Mouse (Mus musculus): Measurements from ENCODE around the gene Gm49378. TPM values are rescaled to one million over a fixed set of nuclear protein-coding genes. Genes with fewer than 3 reads are reported as not detected.
A peak's percentile ranks its signal among the peaks of the same experiment; 100 is the strongest.

The Gm49378 gene
- total and polyA plus RNA-seq, 3 experiments = 2.4 to 7.2 (median 2.9) TPM

- H3K9me3 ChIP-seq (replicated peaks) = no peaks in the 10 kb centered on the region
- DNase-seq (ENCODE audit: low spot score) (no peak), ATAC-seq (ENCODE audit: extremely low read depth, insufficient number of reproducible peaks, low FRiP score, poor library complexity, severe bottlenecking) (no peak)
- peak overlapping the region; percentile 79; the same call in 1 of the 2 replicates for H3K4me3 ChIP-seq (ENCODE audit: low read depth, low read length)
- no peaks in the 10 kb centered on the region; the same call in 1 of the 2 replicates for H3K27me3 ChIP-seq (ENCODE audit: insufficient read depth, low read length)
- H3K4me1 ChIP-seq (ENCODE audit: insufficient read depth, low read depth, low read length) = peaks cover 75% of the 10 kb centered on the region
- TF ChIP-seq TAL1 (conservative IDR thresholded peaks at IDR 0.05; ENCODE audit: low read depth, low read length) (no peak), GATA1 (IDR thresholded peaks at IDR 0.05; ENCODE audit: borderline replicate concordance, low read length) (no peak), POLR2AphosphoS5 (IDR thresholded peaks at IDR 0.05; ENCODE audit: insufficient replicate concordance, low read depth, low read length) (no peak), GATA2 (IDR thresholded peaks at IDR 0.05; ENCODE audit: borderline replicate concordance, low read depth, low read length) (no peak), CTCF (IDR thresholded peaks at IDR 0.05; ENCODE audit: low read depth, low read length) (no peak)
- H3K36me3 ChIP-seq (replicated peaks) = peaks cover 40% of the 10 kb centered on the region
Observed at GRCm38 (mm10) chr14:55579511-55580496, 57.9 kb downstream of the Gm49378 start.

Other genes with a start within 250 kb of the Gm49378 start
Only the 20 nearest of the 34 such genes appear.
- 9.5 and 33.6 TPM in 2 replicates for gene Pck2, start 97.6 kb downstream of the Gm49378 start, total RNA-seq (2014; fragmentation: Nextera tagmentation)
- gene Pck2, start 97.6 kb downstream of the Gm49378 start, total RNA-seq (2017) = 9.9 and 10.7 TPM in 2 replicates
- gene Pck2, start 97.6 kb downstream of the Gm49378 start, polyA plus RNA-seq (2012) = 23.9 and 34.9 TPM in 2 replicates
- 39.2 and 42.7 TPM in 2 replicates for gene Dcaf11, start 77.9 kb downstream of the Gm49378 start, total RNA-seq (2014; fragmentation: Nextera tagmentation)
- 50.9 and 51.2 TPM in 2 replicates for gene Dcaf11, start 77.9 kb downstream of the Gm49378 start, total RNA-seq (2017)
- 33.9 and 40.0 TPM in 2 replicates for gene Dcaf11, start 77.9 kb downstream of the Gm49378 start, polyA plus RNA-seq (2012)
- 43.1 TPM in 1 of 2 replicates, not detected in the other for gene A730061H03Rik, start 77.5 kb downstream of the Gm49378 start, total RNA-seq (2014; fragmentation: Nextera tagmentation)
- 0.46 and 0.87 TPM in 2 replicates for gene A730061H03Rik, start 77.5 kb downstream of the Gm49378 start, total RNA-seq (2017)
- 0.17 TPM in 1 of 2 replicates, not detected in the other for gene A730061H03Rik, start 77.5 kb downstream of the Gm49378 start, polyA plus RNA-seq (2012)
- not detected in 2 replicates for gene Fitm1, start 62.3 kb downstream of the Gm49378 start, total RNA-seq (2014; fragmentation: Nextera tagmentation)
- gene Fitm1, start 62.3 kb downstream of the Gm49378 start, total RNA-seq (2017) = not detected in 2 replicates
- gene Fitm1, start 62.3 kb downstream of the Gm49378 start, polyA plus RNA-seq (2012) = not detected in 2 replicates
- gene Psme1, start 59.8 kb downstream of the Gm49378 start, total RNA-seq (2014; fragmentation: Nextera tagmentation) = 598 and 793 TPM in 2 replicates
- gene Psme1, start 59.8 kb downstream of the Gm49378 start, total RNA-seq (2017) = 212 and 228 TPM in 2 replicates
- 141 and 155 TPM in 2 replicates for gene Psme1, start 59.8 kb downstream of the Gm49378 start, polyA plus RNA-seq (2012)
- gene Emc9, start 52.6 kb downstream of the Gm49378 start, total RNA-seq (2014; fragmentation: Nextera tagmentation) = 16.7 and 20.0 TPM in 2 replicates
- 17.9 and 23.6 TPM in 2 replicates for gene Emc9, start 52.6 kb downstream of the Gm49378 start, total RNA-seq (2017)
- 19.5 and 20.2 TPM in 2 replicates for gene Emc9, start 52.6 kb downstream of the Gm49378 start, polyA plus RNA-seq (2012)
- 59.4 and 109 TPM in 2 replicates for gene Psme2, start 46.8 kb downstream of the Gm49378 start, total RNA-seq (2014; fragmentation: Nextera tagmentation)
- 163 and 165 TPM in 2 replicates for gene Psme2, start 46.8 kb downstream of the Gm49378 start, total RNA-seq (2017)
- 33.4 and 50.8 TPM in 2 replicates for gene Psme2, start 46.8 kb downstream of the Gm49378 start, polyA plus RNA-seq (2012)
- 23.7 and 43.9 TPM in 2 replicates for gene Rnf31, start 46.2 kb downstream of the Gm49378 start, total RNA-seq (2014; fragmentation: Nextera tagmentation)
- gene Rnf31, start 46.2 kb downstream of the Gm49378 start, total RNA-seq (2017) = 11.8 and 12.6 TPM in 2 replicates
- 34.2 and 35.1 TPM in 2 replicates for gene Rnf31, start 46.2 kb downstream of the Gm49378 start, polyA plus RNA-seq (2012)
- 25.3 and 31.2 TPM in 2 replicates for gene Irf9, start 34.3 kb downstream of the Gm49378 start, total RNA-seq (2014; fragmentation: Nextera tagmentation)
- 37.8 and 39.6 TPM in 2 replicates for gene Irf9, start 34.3 kb downstream of the Gm49378 start, total RNA-seq (2017)
- 40.3 and 64.3 TPM in 2 replicates for gene Irf9, start 34.3 kb downstream of the Gm49378 start, polyA plus RNA-seq (2012)
- 123 and 137 TPM in 2 replicates for gene Rec8, start 19.9 kb downstream of the Gm49378 start, total RNA-seq (2014; fragmentation: Nextera tagmentation)
- gene Rec8, start 19.9 kb downstream of the Gm49378 start, total RNA-seq (2017) = 89.9 and 103 TPM in 2 replicates
- 80.7 and 144 TPM in 2 replicates for gene Rec8, start 19.9 kb downstream of the Gm49378 start, polyA plus RNA-seq (2012)
- 24.1 and 49.6 TPM in 2 replicates for gene Ipo4, start 1.9 kb downstream of the Gm49378 start, total RNA-seq (2014; fragmentation: Nextera tagmentation)
- 18.1 and 24.9 TPM in 2 replicates for gene Ipo4, start 1.9 kb downstream of the Gm49378 start, total RNA-seq (2017)
- gene Ipo4, start 1.9 kb downstream of the Gm49378 start, polyA plus RNA-seq (2012) = 32.7 and 75.8 TPM in 2 replicates
- 35.1 and 40.6 TPM in 2 replicates for gene Tm9sf1, start 5.9 kb upstream of the Gm49378 start, total RNA-seq (2014; fragmentation: Nextera tagmentation)
- 54.0 and 57.7 TPM in 2 replicates for gene Tm9sf1, start 5.9 kb upstream of the Gm49378 start, total RNA-seq (2017)
- 14.6 and 14.8 TPM in 2 replicates for gene Tm9sf1, start 5.9 kb upstream of the Gm49378 start, polyA plus RNA-seq (2012)
- gene Tssk4, start 12.3 kb upstream of the Gm49378 start, total RNA-seq (2014; fragmentation: Nextera tagmentation) = 4.0 and 4.2 TPM in 2 replicates
- gene Tssk4, start 12.3 kb upstream of the Gm49378 start, total RNA-seq (2017) = 1.9 and 2.3 TPM in 2 replicates
- gene Tssk4, start 12.3 kb upstream of the Gm49378 start, polyA plus RNA-seq (2012) = 0.17 and 0.26 TPM in 2 replicates
- gene Mdp1, start 22.6 kb upstream of the Gm49378 start, total RNA-seq (2014; fragmentation: Nextera tagmentation) = 18.4 and 28.0 TPM in 2 replicates
- gene Mdp1, start 22.6 kb upstream of the Gm49378 start, total RNA-seq (2017) = 45.8 and 46.5 TPM in 2 replicates
- gene Mdp1, start 22.6 kb upstream of the Gm49378 start, polyA plus RNA-seq (2012) = 9.4 and 12.2 TPM in 2 replicates
- 27.7 and 30.8 TPM in 2 replicates for gene Gmpr2, start 34.0 kb upstream of the Gm49378 start, total RNA-seq (2014; fragmentation: Nextera tagmentation)
- 40.5 and 42.7 TPM in 2 replicates for gene Gmpr2, start 34.0 kb upstream of the Gm49378 start, total RNA-seq (2017)
- gene Gmpr2, start 34.0 kb upstream of the Gm49378 start, polyA plus RNA-seq (2012) = 20.0 and 24.7 TPM in 2 replicates
- gene Nedd8, start 34.2 kb upstream of the Gm49378 start, total RNA-seq (2014; fragmentation: Nextera tagmentation) = 234 and 266 TPM in 2 replicates
- gene Nedd8, start 34.2 kb upstream of the Gm49378 start, total RNA-seq (2017) = 488 and 566 TPM in 2 replicates
- gene Nedd8, start 34.2 kb upstream of the Gm49378 start, polyA plus RNA-seq (2012) = 112 and 128 TPM in 2 replicates
- 51.4 and 55.1 TPM in 2 replicates for gene Tinf2, start 43.9 kb upstream of the Gm49378 start, total RNA-seq (2014; fragmentation: Nextera tagmentation)
- 42.4 and 42.7 TPM in 2 replicates for gene Tinf2, start 43.9 kb upstream of the Gm49378 start, total RNA-seq (2017)
- 41.7 and 44.2 TPM in 2 replicates for gene Tinf2, start 43.9 kb upstream of the Gm49378 start, polyA plus RNA-seq (2012)
- gene Tgm1, start 76.0 kb upstream of the Gm49378 start, total RNA-seq (2014; fragmentation: Nextera tagmentation) = 10.5 and 11.5 TPM in 2 replicates
- 11.7 and 13.1 TPM in 2 replicates for gene Tgm1, start 76.0 kb upstream of the Gm49378 start, total RNA-seq (2017)
- gene Tgm1, start 76.0 kb upstream of the Gm49378 start, polyA plus RNA-seq (2012) = 26.6 and 31.1 TPM in 2 replicates
- 11.9 and 12.4 TPM in 2 replicates for gene Rabggta, start 84.4 kb upstream of the Gm49378 start, total RNA-seq (2014; fragmentation: Nextera tagmentation)
- gene Rabggta, start 84.4 kb upstream of the Gm49378 start, total RNA-seq (2017) = 15.2 and 17.3 TPM in 2 replicates
- gene Rabggta, start 84.4 kb upstream of the Gm49378 start, polyA plus RNA-seq (2012) = 19.3 and 27.6 TPM in 2 replicates
- gene Dhrs1, start 107.8 kb upstream of the Gm49378 start, total RNA-seq (2014; fragmentation: Nextera tagmentation) = 67.7 and 86.7 TPM in 2 replicates
- 39.3 and 57.2 TPM in 2 replicates for gene Dhrs1, start 107.8 kb upstream of the Gm49378 start, total RNA-seq (2017)
- gene Dhrs1, start 107.8 kb upstream of the Gm49378 start, polyA plus RNA-seq (2012) = 4.2 and 6.5 TPM in 2 replicates